Mouse (Mus musculus) embryo, embryonic 11 days (tissue): ENCODE measurements at regions not wholly inside any gene's neighbourhood (a gene's known extent, or its start where the extent isn't known, plus 50 kb on each side); places are given as distances from the start of the nearest gene placed in this dataset.

ENCODE experiments used
- DNase-seq: peaks from one replicate; pipeline ENCODE4 v3.0.0-alpha.2; 2015

DNA sequence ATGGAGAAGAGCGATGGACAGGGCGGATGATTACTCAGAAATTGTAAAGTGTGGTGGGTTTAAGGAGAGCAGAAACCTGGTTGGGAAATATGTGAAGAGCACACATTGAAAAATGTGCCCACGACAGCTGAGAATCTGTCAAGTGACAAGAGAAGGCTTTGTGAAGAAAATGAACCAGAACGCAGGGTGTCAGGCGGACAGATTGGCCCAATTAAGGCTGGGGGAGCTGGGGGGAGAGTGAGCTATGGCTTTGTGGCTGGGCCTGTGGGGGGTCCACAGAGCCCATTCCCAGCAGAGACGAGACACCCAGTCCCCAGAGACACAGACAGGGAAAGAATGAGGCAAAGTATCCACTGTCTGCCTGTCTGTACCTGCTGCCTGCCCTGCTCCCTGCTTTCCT is 153.3 kb downstream of the Shq1 start:
- DNase-seq = no peak

GRCm38 (mm10) chr6:100512676-100513075 is 158.3 kb downstream of the Shq1 start:
- DNase-seq = peak; percentile 43

GRCm38 (mm10) chr6:100510676-100511075 is 160.3 kb downstream of the Shq1 start:
- no peak for DNase-seq

DNA sequence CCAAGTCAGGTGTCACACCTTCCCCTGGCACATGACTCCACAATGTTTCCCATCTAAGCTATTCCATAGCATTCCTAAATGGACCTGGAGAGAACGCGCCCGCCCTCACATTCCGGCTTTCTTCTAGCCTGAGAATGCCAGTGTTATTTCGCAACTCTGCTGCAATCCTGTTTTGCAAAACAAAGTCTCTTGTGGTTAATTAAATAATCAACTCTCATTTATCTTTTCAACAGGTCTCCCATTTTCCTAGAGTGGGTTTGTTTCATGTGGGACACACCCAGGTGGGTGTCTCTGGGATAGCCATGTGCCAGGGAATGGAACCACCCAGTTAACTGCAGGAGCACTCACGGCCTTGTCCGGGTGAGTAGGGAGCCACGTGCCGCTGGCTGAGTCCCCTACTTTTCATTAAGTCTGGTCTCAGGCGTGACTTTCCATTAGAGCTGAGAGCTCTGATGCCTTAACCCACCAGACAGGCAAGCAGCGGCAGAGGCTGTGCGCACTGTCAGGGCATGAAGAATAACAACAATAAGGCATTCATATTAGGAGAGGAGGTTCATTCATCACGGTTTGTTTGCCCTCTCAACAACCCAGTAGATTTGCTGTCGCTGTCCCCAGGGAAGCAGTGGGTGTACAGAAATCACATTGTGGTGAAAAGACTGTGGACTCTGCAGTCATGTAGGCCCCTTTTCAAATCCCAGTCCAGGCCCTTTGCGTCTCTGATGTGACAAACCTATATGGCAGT is 165.3 kb downstream of the Shq1 start:
- DNase-seq = peak; percentile 34

DNA sequence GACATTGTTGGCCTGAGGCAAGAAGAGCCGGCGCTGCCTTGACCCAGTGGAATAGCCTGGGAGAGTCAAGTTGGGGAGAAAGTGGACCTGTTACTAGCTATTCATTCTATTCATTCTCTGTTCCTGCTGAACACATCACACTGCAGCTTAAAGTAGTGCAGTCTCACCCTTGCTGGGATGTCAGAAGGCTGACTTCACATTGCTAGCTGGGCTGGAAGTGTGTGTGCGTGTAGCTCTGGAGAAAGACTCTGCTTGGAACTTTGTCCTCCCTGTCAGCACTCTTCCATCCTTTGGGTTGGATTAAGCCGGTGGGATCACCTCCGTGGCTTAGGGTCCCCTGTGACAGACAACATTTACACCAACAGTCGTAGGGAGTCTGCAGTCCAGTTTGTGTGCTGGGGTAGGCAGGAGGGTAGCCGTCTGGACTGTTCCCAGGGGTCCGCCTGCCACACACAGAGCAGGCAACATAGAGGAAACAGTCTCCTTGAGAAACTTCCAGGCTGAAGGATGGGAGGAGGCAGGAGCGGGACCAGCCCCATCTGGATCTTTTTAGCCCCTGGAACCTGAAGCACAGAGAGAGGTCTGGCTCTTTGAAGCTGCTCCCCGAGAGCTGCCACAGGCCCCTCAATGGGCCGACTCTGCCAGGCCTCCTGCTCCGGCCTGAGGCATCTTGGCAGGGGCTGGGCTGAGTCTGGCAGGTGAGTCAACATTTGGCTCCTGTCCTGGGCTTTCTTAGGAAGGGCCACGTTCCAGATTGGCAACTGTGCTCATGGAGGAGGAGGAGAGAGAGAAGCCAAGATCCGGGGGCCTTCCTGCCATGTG is 167.8 kb downstream of the Shq1 start:
- DNase-seq = peak; percentile 62

DNA sequence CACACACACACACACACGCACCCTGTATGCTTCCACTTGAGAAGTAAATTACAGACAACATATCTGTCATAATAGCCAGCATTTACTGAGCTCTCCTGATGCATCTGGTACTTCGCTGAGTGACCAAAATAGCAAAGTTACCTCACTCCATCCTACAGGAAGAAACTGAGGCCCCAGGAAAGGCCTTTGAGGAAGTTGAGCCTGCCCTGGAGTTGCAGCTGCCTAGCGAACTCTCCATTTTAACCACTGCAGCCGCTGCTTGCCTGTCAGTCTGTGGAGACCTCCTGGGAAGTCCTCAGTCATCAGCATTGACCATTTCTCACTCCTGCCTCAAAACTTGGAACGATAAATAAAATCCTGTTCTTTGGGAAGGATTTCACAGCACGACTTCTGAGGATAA is 168.8 kb downstream of the Shq1 start:
- DNase-seq = no peak

DNA sequence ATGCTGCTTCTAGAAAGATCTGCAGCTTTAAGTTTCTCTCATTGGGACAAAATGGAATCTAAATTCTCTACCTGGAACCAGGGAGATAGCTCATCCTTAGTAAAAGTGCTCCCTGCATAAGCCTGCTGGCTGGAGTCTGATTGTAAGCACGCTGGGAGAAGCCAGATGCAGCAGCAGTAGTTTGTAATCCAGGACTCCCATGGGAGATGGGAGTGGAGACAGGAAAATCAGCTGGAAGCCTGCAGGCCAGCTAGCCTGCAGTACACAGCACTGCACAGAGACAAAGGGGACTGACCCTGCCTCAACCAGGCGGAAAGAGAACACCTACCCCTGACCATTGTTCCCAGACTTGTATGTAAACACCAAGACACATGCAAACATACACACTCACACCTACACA is 170.2 kb downstream of the Shq1 start:
- peak; percentile 42 for DNase-seq

DNA sequence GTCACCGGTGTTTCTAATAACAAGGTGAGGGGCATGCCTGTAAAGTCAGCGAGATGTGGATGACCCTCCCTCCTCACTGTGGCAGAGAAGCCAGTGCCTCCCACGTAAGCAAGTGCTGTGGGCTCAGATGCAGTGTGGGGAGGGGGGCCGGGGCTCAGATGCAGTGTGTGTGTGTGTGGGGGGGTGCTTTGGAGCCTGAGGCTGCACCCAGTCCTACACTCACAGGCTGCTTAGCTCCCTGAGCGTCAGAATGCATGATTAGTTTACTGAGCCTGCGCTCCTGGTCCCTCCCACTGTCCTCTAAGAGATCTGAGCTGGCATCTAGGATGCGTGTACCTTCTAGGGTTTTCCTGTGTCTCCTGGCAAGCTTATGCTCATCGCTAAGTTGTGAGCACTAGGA is 170.9 kb downstream of the Shq1 start:
- DNase-seq = no peak

GRCm38 (mm10) chr6:100498861-100499271 is 172.1 kb downstream of the Shq1 start:
- DNase-seq = no peak

GRCm38 (mm10) chr6:100498126-100498525 is 172.8 kb downstream of the Shq1 start:
- no peak for DNase-seq

DNA sequence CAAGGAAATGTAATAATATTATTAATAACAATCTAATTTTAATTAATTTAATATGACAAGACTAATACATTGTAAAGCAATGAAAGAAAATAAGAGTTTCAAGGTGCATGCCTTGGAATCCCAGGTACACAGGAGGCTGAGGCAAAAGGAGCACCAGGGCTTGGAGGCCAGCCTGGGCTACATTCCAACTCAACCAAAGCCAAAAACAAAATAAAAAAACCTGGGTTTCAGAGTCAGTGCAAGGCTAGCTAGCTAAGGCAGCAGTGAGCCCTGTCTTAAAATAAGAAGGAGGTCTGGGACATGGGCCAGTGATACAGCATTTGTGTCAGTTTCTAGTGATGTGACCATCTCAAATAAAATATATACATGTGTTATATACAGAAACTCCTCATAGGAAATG is 174.8 kb downstream of the Shq1 start:
- DNase-seq = no peak

DNA sequence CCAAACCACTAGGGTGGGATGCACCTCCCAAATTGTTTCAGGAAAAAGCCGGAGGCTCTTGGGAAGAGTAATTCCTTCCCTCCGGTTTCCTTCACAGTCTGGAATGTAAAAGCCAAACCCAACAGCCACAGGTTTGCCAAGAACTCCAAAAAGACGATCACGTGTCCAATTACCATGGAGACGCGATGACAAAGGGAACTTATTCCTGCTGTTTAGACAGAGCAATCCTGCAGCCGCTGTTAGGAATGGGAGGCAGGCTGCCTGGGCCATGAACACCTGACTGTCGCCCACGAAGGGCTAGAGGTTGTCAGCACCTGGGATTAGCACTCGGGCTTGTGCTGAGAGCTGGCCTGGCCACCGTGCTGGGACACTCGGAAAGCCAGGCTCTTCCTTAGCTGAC is 175.8 kb downstream of the Shq1 start:
- DNase-seq = no peak

- DNase-seq = no peak
Measured at GRCm38 (mm10) chr6:100493558-100493957, 177.4 kb downstream of the Shq1 start.

- no peak for DNase-seq
Measured at GRCm38 (mm10) chr6:100491811-100492210, 179.1 kb downstream of the Shq1 start.

DNA sequence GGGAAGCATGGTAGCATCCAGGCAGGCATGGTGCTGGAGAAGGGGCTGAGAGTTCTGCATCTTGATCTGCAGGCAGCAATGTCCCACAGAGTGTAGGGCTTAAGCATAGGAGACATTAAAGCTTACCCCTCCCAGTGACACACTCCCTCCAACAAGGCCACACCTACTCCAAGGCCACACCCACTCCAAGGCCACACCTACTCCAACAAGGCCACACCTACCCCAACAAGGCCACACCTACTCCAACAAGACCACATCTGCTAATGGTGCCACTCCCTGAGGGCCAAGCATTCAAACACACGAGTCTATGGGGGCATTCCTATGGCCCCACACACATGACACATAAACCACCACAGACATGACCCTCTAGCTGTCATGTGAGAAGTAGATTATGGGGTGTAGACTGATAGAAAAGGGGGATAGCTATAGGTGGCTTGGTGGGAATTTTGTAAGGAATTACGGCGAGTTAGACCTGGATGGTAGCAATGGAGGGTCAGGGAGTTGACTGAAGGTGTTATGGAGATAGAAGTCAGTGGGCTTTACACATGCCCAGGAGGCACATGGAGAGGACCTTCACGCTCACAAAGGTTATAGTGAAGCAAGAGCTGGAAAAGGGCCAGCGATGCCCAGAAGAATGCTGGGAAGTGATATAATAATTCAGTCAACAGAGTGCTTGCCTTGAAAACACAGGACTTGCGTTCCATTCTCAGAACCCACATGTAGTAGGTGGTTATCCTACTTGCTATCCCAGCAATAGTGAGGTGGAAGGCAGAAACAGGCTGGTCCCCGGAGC is 179.8 kb downstream of the Shq1 start:
- DNase-seq = no peak

- no peak for DNase-seq
Measured at GRCm38 (mm10) chr6:100483836-100484235, 187.1 kb downstream of the Shq1 start.

DNA sequence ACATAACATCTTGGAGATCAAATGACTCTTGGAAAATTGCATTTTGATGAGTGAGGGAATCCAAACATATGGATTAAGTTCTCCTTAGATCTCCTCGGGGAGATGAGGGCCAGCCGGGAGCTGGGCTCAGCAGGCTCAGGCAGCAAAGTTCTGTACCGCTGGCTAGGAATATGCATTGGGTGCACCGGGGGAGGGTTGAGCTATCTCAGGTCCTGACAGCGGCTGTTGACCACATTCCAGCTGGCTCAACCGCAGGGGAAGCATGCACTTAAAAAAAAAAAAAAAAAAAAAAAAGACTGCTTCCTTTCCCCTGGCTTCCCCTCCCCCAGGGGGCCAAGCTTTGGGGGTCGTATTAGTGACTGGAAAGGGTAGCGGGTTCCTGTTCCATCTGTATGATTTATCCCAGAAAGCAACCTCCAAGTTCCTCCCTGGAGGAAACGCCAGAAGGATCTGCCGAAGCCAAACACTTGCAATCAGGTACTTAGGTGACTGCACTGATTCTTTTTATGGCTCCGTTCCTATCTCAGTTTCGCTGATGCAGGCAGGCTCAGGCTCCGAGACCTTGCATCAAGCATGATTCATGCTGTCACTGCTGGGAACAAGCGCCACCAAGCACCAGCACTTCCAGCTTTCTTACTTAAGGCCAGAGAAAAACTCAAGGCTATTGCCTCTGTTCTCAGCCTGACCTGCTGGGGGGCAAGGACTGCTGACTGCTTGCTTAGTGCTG is 187.7 kb downstream of the Shq1 start:
- DNase-seq = peak; percentile 43

- DNase-seq = no peak
Measured at GRCm38 (mm10) chr6:100482572-100482971, 188.4 kb downstream of the Shq1 start.

GRCm38 (mm10) chr6:100480525-100480924 is 190.4 kb downstream of the Shq1 start:
- DNase-seq = no peak

DNA sequence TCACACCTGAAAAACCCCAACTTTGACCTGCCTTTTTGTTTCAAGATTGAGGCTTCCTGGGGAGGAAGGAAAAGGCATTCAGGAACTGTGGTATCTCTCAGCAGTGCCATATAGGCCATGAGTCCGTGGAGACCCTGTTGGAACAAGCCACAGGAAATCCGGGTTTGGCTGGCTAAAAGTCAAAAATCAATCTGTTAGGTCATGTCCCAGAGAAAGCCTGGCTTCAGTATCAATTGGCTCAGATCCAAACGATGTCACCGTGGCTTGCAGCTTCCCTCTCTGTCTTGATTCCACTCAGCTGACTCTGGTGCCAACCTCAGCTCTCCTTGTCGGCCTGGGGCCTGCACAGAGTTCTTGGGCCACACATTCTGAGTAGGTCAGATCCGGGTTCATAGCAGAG is 191.1 kb downstream of the Shq1 start:
- no peak for DNase-seq

GRCm38 (mm10) chr6:100479455-100479854 is 191.5 kb downstream of the Shq1 start:
- no peak for DNase-seq

DNA sequence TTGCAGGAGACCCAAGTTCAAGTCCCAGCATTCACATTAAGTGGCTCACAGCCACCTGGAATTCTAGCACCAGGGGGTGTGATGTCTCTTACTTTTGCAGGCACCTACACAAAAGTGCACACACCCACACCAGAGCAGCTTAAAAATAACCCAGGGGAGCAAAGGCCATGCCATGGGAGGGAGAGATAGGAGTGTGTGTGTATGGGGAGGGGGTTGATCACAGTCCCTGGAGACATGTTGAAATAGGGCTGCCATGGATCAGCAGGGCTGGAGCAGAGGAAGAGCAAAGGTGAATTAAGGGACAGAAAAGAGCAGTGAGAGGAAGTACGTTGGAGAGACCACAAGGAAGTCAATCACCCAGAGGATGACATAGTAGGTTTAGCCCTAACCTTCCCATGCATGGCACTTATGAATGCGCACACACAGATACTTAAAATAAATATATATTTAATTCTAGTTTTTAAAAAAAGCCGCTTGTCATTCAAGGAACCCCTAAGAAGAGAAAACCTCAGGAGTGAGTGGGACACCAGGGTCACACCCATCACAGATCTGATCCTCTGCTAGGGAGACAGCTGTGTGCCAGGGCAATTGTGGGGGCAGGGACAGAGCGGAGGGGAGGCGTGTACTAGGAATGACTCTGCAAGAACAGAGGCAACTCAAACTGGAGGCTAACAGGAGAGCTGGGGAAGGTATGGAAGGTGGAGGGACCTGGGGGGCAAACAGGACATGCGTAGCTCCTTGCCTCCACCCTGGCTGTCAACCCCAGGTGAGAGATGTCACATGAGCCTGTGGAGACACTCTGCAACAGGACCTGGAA is 189.5 kb upstream of the Rybp start:
- no peak for DNase-seq
